Mouse (Mus musculus) myocyte (in vitro differentiated cells): Measurements from ENCODE around the gene Creg1.

Experiments
- E2F4 ChIP-seq: IDR thresholded peaks from one replicate; pipeline ENCODE4 v1.6.1; 2011; ENCODE audit warnings: mild to moderate bottlenecking, control low read depth, moderate library complexity; ENCODE audit not compliant: insufficient read depth
- MAX ChIP-seq: IDR thresholded peaks from one replicate; pipeline ENCODE4 v1.6.1; 2011; ENCODE audit warnings: low read depth, mild to moderate bottlenecking, control low read depth
- POLR2A ChIP-seq: IDR thresholded peaks from one replicate; pipeline ENCODE4 v1.6.1; 2011; ENCODE audit warnings: low read depth, mild to moderate bottlenecking, control low read depth, moderate library complexity; ENCODE audit not compliant: insufficient read length
- POLR2AphosphoS2 ChIP-seq: IDR thresholded peaks from one replicate; pipeline ENCODE4 v1.6.1; 2011; ENCODE audit warnings: low read depth, control low read depth; ENCODE audit not compliant: insufficient read length

- TF ChIP-seq POLR2A (no peak), E2F4 (no peak), POLR2AphosphoS2 (no peak), MAX (no peak)
These were observed 16.5 kb downstream of the Creg1 start for GRCm38 (mm10) chr1:165779954-165780585.
